Mouse (Mus musculus): ENCODE measurements around the gene Nicn1. TPM values are rescaled to one million over a fixed set of nuclear protein-coding genes. Genes with fewer than 3 reads are reported as not detected.
A peak's percentile ranks its signal among the peaks of the same experiment; 100 is the strongest.
"Not testable (repeated sequence)": the region's sequence is repeated elsewhere in the genome, so short reads cannot be mapped to it uniquely, and the experiment has no call there.

Nicn1 gene
- polyA plus RNA-seq, 1 experiment: 37.9 TPM

GRCm38 (mm10) chr9:108267691-108268090 lies 22.5 kb upstream of the Nicn1 start:
- no peak overlapping the region for H3K4me2 ChIP-seq (ENCODE audit: low read depth)

GRCm38 (mm10) chr9:108268701-108269100 lies 21.5 kb upstream of the Nicn1 start:
- H3K36me3 ChIP-seq (ENCODE audit: control insufficient read depth, insufficient read depth); H3ac ChIP-seq (ENCODE audit: control insufficient read depth, insufficient read length); H3K4me2 ChIP-seq (ENCODE audit: low read depth); H3K79me2 ChIP-seq (ENCODE audit: control insufficient read depth, insufficient read depth); H3K27me3 ChIP-seq (ENCODE audit: control insufficient read depth, insufficient read depth, insufficient read length); H3K4me3 ChIP-seq: not testable (repeated sequence)

More at GRCm38 (mm10) chr9:108267691-108268090, 22.5 kb upstream of the Nicn1 start:
- H3K36me3 ChIP-seq (ENCODE audit: control insufficient read depth, insufficient read depth): no peaks in the 10 kb centered on the region
- H3K27me3 ChIP-seq (ENCODE audit: control insufficient read depth, insufficient read depth, insufficient read length): no peaks in the 10 kb centered on the region
- TF ChIP-seq REST (IDR thresholded peaks at IDR 0.05; ENCODE audit: insufficient read depth, insufficient read length) (no peak), SRF (IDR thresholded peaks at IDR 0.05; ENCODE audit: control insufficient read depth, insufficient read length, low read depth) (no peak), MYOG (IDR thresholded peaks at IDR 0.05; ENCODE audit: control insufficient read depth in 1 of 3, insufficient read depth in 1 of 3, insufficient read length in 2 of 3, low read depth in 2 of 3) (no peak)
- H3K4me3 ChIP-seq: no peak overlapping the region
- peaks cover 6% of the 10 kb centered on the region for H3K79me2 ChIP-seq (ENCODE audit: control insufficient read depth, insufficient read depth)
- no peak overlapping the region for H3ac ChIP-seq (ENCODE audit: control insufficient read depth, insufficient read length)

DNA sequence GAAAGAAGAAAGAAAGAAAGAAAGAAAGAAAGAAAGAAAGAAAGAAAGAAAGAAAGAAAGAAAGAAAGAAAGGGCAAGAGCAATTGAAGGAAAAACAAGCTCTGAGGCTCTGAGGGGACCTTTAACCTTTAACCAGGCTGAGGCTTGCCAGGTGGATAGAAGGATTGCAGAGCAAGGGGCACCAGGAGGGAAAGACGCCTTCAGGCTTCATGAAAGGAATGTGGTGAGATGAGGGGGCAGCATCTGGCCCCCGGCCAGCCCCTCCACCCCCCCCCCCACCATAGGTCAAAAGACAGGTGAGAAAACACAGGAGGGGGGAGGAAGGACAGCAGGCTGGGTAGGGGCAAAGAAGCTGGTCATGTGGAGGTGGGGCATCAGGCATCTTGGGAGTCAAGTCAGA lies 18.3 kb upstream of the Nicn1 start:
- TF ChIP-seq POLR2AphosphoS2 (IDR thresholded peaks at IDR 0.05; ENCODE audit: insufficient read length, low read depth) (no peak), REST (IDR thresholded peaks at IDR 0.05; ENCODE audit: insufficient read depth, insufficient read length) (no peak), SRF (IDR thresholded peaks at IDR 0.05; ENCODE audit: control insufficient read depth, insufficient read length, low read depth) (no peak), TCF3 (IDR thresholded peaks at IDR 0.05; ENCODE audit: insufficient read length, low read depth) (no peak), CEBPB (IDR thresholded peaks at IDR 0.05; ENCODE audit: insufficient read depth, poor library complexity, severe bottlenecking) (no peak), TCF12 (IDR thresholded peaks at IDR 0.05; ENCODE audit: insufficient read depth, poor library complexity, severe bottlenecking) (no peak), MAX (IDR thresholded peaks at IDR 0.05; ENCODE audit: low read depth) (no peak), E2F4 (IDR thresholded peaks at IDR 0.05; ENCODE audit: insufficient read depth) (no peak), USF1 (IDR thresholded peaks at IDR 0.05; ENCODE audit: low read depth) (no peak), MYOG (IDR thresholded peaks at IDR 0.05; ENCODE audit: control insufficient read depth in 1 of 3, insufficient read depth in 1 of 3, insufficient read length in 2 of 3, low read depth in 2 of 3) (no peak), MYOD1 (IDR thresholded peaks at IDR 0.05; ENCODE audit: control insufficient read depth in 1 of 3, insufficient read length in 2 of 3, low read depth in 2 of 3) (no peak), POLR2A (IDR thresholded peaks at IDR 0.05; ENCODE audit: insufficient read length, low read depth) (no peak)
- Histone ChIP-seq H3K36me3 (ENCODE audit: control insufficient read depth, insufficient read depth) (no peaks in the 10 kb centered on the region), H3ac (ENCODE audit: control insufficient read depth, insufficient read length) (no peak overlapping the region), H3K4me2 (ENCODE audit: low read depth) (no peak overlapping the region), H3K79me2 (ENCODE audit: control insufficient read depth, insufficient read depth) (no peaks in the 10 kb centered on the region), H3K27me3 (ENCODE audit: control insufficient read depth, insufficient read depth, insufficient read length) (no peaks in the 10 kb centered on the region), H3K4me3 (no peak overlapping the region)

DNA sequence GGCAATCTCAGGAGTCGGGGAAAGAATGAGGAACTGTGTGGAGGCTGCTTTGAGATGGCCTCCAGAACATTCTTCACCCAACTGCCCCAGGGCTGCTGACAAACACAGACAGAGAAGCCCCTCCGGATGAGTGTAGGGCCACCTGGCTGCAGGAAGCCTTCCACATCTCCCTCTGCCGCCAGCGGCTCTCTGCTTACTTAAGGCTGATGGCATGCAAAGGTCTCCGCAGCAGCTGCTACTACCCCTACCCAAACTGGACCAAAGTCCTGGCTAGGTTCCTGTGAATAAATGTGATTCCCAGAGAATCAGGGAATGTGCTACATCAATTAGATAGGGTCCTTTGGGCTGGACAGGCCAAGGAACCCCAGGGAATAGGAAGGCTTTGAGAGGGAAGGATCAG lies 17.5 kb upstream of the Nicn1 start:
- no peaks in the 10 kb centered on the region for H3K36me3 ChIP-seq (ENCODE audit: control insufficient read depth, insufficient read depth)
- no peak overlapping the region for H3K4me2 ChIP-seq (ENCODE audit: low read depth)
- TF ChIP-seq MYOG (IDR thresholded peaks at IDR 0.05; ENCODE audit: control insufficient read depth in 1 of 3, insufficient read depth in 1 of 3, insufficient read length in 2 of 3, low read depth in 2 of 3) (peak in 1 of 3 experiments; percentile 56), MYOD1 (IDR thresholded peaks at IDR 0.05; ENCODE audit: control insufficient read depth in 1 of 3, insufficient read length in 2 of 3, low read depth in 2 of 3) (peak in 2 of 3 experiments; percentile 30 to 65), MAX (IDR thresholded peaks at IDR 0.05; ENCODE audit: low read depth) (no peak)

DNA sequence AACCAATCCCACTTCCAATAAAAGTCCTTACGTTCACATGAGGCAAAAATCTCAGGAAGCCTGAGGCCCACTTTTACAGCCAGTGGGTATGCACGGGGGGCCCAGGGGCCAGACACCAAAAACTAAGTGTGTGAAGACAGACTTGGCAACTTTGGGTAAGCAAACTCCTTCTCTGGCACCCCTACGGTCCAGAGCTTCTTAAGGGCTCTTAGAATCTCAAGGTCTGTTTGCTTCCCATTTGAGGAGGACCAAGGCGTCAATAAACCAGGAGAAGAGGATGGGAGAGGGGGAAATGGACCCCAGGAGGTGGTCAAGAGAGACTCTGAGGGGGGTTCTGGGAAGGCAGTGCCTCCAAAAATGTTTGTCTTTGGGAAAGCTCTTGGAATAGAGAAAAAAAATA lies 16.7 kb upstream of the Nicn1 start:
- Histone ChIP-seq H3K36me3 (ENCODE audit: control insufficient read depth, insufficient read depth) (no peaks in the 10 kb centered on the region), H3K79me2 (ENCODE audit: control insufficient read depth, insufficient read depth) (no peaks in the 10 kb centered on the region), H3K4me2 (ENCODE audit: low read depth) (no peak overlapping the region), H3K27me3 (ENCODE audit: control insufficient read depth, insufficient read depth, insufficient read length) (no peaks in the 10 kb centered on the region), H3K4me3 (no peak overlapping the region), H3ac (ENCODE audit: control insufficient read depth, insufficient read length) (no peak overlapping the region)
- TF ChIP-seq USF1 (IDR thresholded peaks at IDR 0.05; ENCODE audit: low read depth) (no peak), MAX (IDR thresholded peaks at IDR 0.05; ENCODE audit: low read depth) (no peak), MYOG (IDR thresholded peaks at IDR 0.05; ENCODE audit: control insufficient read depth in 1 of 3, insufficient read depth in 1 of 3, insufficient read length in 2 of 3, low read depth in 2 of 3) (no peak), POLR2AphosphoS2 (IDR thresholded peaks at IDR 0.05; ENCODE audit: insufficient read length, low read depth) (no peak), MYOD1 (IDR thresholded peaks at IDR 0.05; ENCODE audit: control insufficient read depth in 1 of 3, insufficient read length in 2 of 3, low read depth in 2 of 3) (no peak), SRF (IDR thresholded peaks at IDR 0.05; ENCODE audit: control insufficient read depth, insufficient read length, low read depth) (no peak), REST (IDR thresholded peaks at IDR 0.05; ENCODE audit: insufficient read depth, insufficient read length) (no peak), CEBPB (IDR thresholded peaks at IDR 0.05; ENCODE audit: insufficient read depth, poor library complexity, severe bottlenecking) (no peak), POLR2A (IDR thresholded peaks at IDR 0.05; ENCODE audit: insufficient read length, low read depth) (no peak), TCF3 (IDR thresholded peaks at IDR 0.05; ENCODE audit: insufficient read length, low read depth) (no peak), TCF12 (IDR thresholded peaks at IDR 0.05; ENCODE audit: insufficient read depth, poor library complexity, severe bottlenecking) (no peak)

More for the DNA sequence above, 17.5 kb upstream of the Nicn1 start:
- Histone ChIP-seq H3K27me3 (ENCODE audit: control insufficient read depth, insufficient read depth, insufficient read length) (no peaks in the 10 kb centered on the region), H3K4me3 (no peak overlapping the region), H3K79me2 (ENCODE audit: control insufficient read depth, insufficient read depth) (no peaks in the 10 kb centered on the region), H3ac (ENCODE audit: control insufficient read depth, insufficient read length) (no peak overlapping the region)
